Mouse (Mus musculus) small intestine, adult 2 months (tissue): ENCODE results near the gene Asb8.

Experiments
- CTCF ChIP-seq: fragments of 200-500 bp; IDR thresholded peaks from 2 replicates; pipeline ENCODE4 v1.5.1; 2012; ENCODE audit warnings: low read depth, mild to moderate bottlenecking, control low read depth, inconsistent platforms, low read length, moderate library complexity, mixed read lengths; ENCODE audit not compliant: insufficient replicate concordance, insufficient read length; ENCODE audit errors: extremely low read depth
- POLR2A ChIP-seq: fragments of 200-500 bp; IDR thresholded peaks from 2 replicates; pipeline ENCODE4 v1.6.1; 2012; ENCODE audit warnings: low read depth, mild to moderate bottlenecking, control low read depth, inconsistent platforms, low read length, moderate library complexity

GRCm38 (mm10) chr15:98120831-98121230 is 44.6 kb downstream of the Asb8 start:
- TF ChIP-seq CTCF: no peak
- no peak for TF ChIP-seq POLR2A
